9 mouse cellular contexts compared by ENCODE assay signal in genomic region chr3:116562408-116563094, GRCm38 (mm10). TPM values are rescaled to one million over a fixed set of nuclear protein-coding genes. Genes with fewer than 3 reads are reported as not detected.
A peak's percentile ranks its signal among the peaks of the same experiment; 100 is the strongest.
DNase-seq lines count a peak whose midpoint lies in the region; ATAC-seq lines count a peak whose summit lies in the region.
"Had no signal": no experiment of that assay in that cellular context is flagged by ENCODE, and none has a peak within 500 bp of the region (broad histone marks: within the 10 kb centered on the region; RNA-seq: fewer than 3 reads in every experiment).

Lrrc39 (plus strand) TSS chr3:116562973.

- H3K9ac ChIP-seq in heart, embryonic 14.5 days (ENCODE audit: low read length) = peak within 1 kb of the TSS; percentile 92
- H3K9ac ChIP-seq: hindbrain, embryonic 12.5 days had no signal

- ATAC-seq in heart, embryonic 14.5 days (ENCODE audit: insufficient number of reproducible peaks, insufficient read depth, low FRiP score, low read depth) = peak; percentile 93
- ATAC-seq in monocyte, adult 5-6 weeks (replicated peaks; ENCODE audit: insufficient number of reproducible peaks, low FRiP score, low TSS enrichment, poor library complexity, severe bottlenecking) = no peak

- peaks cover 4 to 15% of the 10 kb centered on the region in 2 experiments for H3K4me1 ChIP-seq in heart, embryonic 14.5 days (ENCODE audit: control insufficient read depth in 2 of 2, insufficient read depth in 2 of 2, low read length in 2 of 2)
- H3K4me1 ChIP-seq: hindbrain, embryonic 12.5 days had no signal

- 6% methylated on average over 7 of the region's 7 CpGs for WGBS in heart, embryonic 14.5 days
- WGBS in macrophage (ENCODE audit: missing documents) = 31% methylated on average over 7 of the region's 7 CpGs

- no peaks in the 10 kb centered on the region for H3K79me2 ChIP-seq in macrophage (ENCODE audit: inconsistent target)

- H3K36me3 ChIP-seq in heart, embryonic 14.5 days (ENCODE audit: control insufficient read depth, insufficient read depth, low read length) = peaks cover 28% of the 10 kb centered on the region
- H3K36me3 ChIP-seq in macrophage (ENCODE audit: inconsistent target) = no peaks in the 10 kb centered on the region
- H3K36me3 ChIP-seq: hindbrain, embryonic 12.5 days had no signal

- H3K9me3 ChIP-seq in heart, embryonic 14.5 days (ENCODE audit: control insufficient read depth, low read length) = peaks cover 5% of the 10 kb centered on the region; the same call in 1 of the 2 replicates
- H3K9me3 ChIP-seq: hindbrain, embryonic 12.5 days had no signal

- peak; percentile 32 to 46 for DNase-seq in adrenal gland, postnatal 36 days
- DNase-seq in embryo, embryonic 11.5 days (ENCODE audit: low read depth, low spot score) = peak; percentile 4
- DNase-seq in ovary, postnatal 36 days (ENCODE audit: low spot score) = no peak
- DNase-seq in cerebellum, postnatal 4 days (ENCODE audit: low spot score in 2 of 2) = no peak
- DNase-seq: lung, postnatal 4 days had no signal

- peak within 1 kb of the TSS; percentile 54 for H3K4me2 ChIP-seq in heart, embryonic 14.5 days (ENCODE audit: low read length)
- H3K4me2 ChIP-seq: hindbrain, embryonic 12.5 days had no signal

- no peaks in the 10 kb centered on the region for H3K27me3 ChIP-seq in heart, embryonic 14.5 days (ENCODE audit: control insufficient read depth, insufficient read depth, low read length)
- H3K27me3 ChIP-seq: hindbrain, embryonic 12.5 days had no signal

- peak within 1 kb of the TSS; percentile 99 for H3K27ac ChIP-seq in heart, embryonic 14.5 days (replicated peaks in 1 of 2; ENCODE audit: control insufficient read depth in 1 of 2, insufficient read depth in 1 of 2, low read depth in 2 of 2, low read length in 2 of 2)
- H3K27ac ChIP-seq in macrophage = no peak within 1 kb of the TSS
- H3K27ac ChIP-seq: hindbrain, embryonic 12.5 days had no signal

- peak within 1 kb of the TSS; percentile 52 to 64 for H3K4me3 ChIP-seq in heart, embryonic 14.5 days (ENCODE audit: control insufficient read depth in 1 of 2, insufficient read depth in 1 of 2, low read depth in 1 of 2, low read length in 2 of 2)
- H3K4me3 ChIP-seq in macrophage (ENCODE audit: inconsistent target) = peak within 1 kb of the TSS; percentile 13; the same call in 1 of the 2 replicates
- H3K4me3 ChIP-seq: hindbrain, embryonic 12.5 days had no signal

RNA-seq across cellular contexts. Expression of gene Lrrc39, which starts in this region (rescaled TPM):
- 1 to 10 TPM; 1.6 to 2.9 TPM for total RNA-seq in adrenal gland, postnatal 36 days (2021)
- polyA plus RNA-seq in heart, embryonic 14.5 days (2014; fragmentation: Nextera tagmentation; extraction: Ambion mirVana) = 44.7 and 47.8 TPM in 2 replicates
- total RNA-seq in macrophage (2018; cell fraction: chromatin; rRNA removed) = 10 to 100 TPM in 2 of 26 experiments, 1 to 10 TPM in 6, under 1 TPM in 9, not detected in 9; 0.42 to 13.5 (median 0.88) TPM
- total RNA-seq in macrophage (2018; cell fraction: cytosol; rRNA removed) = 1 to 10 TPM in 13 of 26 experiments, under 1 TPM in 13; 0.15 to 5.4 (median 1.4) TPM
- total RNA-seq in macrophage (2018; cell fraction: nucleus; rRNA removed) = 10 to 100 TPM in 1 of 26 experiments, 1 to 10 TPM in 6, under 1 TPM in 15, not detected in 4; 0.12 to 12.6 (median 0.72) TPM
- 1.9 to 10.2 TPM (median 2.7 TPM) in 3 replicates for polyA plus RNA-seq in macrophage (2018)
- 1.6 TPM in 1 of 3 replicates, not detected in the others for total RNA-seq in monocyte, adult 5-6 weeks (2017)

Comparison
In these comparisons a context has a peak if more than half of its experiments do, and no peak if none do; other contexts are left out.
1. DNase-seq: peak in adrenal gland, postnatal 36 days (2 of 2) and embryo, embryonic 11.5 days (single experiment); none in ovary, postnatal 36 days (single experiment) and cerebellum, postnatal 4 days (0 of 2).